Mouse (Mus musculus): ENCODE measurements around the gene Efcab8. TPM values are rescaled to one million over a fixed set of nuclear protein-coding genes. Genes with fewer than 3 reads are reported as not detected.

The Efcab8 gene
- polyA plus RNA-seq (2015; fragmentation: Nextera tagmentation; extraction: Ambion mirVana), result not detected in 2 replicates

DNA sequence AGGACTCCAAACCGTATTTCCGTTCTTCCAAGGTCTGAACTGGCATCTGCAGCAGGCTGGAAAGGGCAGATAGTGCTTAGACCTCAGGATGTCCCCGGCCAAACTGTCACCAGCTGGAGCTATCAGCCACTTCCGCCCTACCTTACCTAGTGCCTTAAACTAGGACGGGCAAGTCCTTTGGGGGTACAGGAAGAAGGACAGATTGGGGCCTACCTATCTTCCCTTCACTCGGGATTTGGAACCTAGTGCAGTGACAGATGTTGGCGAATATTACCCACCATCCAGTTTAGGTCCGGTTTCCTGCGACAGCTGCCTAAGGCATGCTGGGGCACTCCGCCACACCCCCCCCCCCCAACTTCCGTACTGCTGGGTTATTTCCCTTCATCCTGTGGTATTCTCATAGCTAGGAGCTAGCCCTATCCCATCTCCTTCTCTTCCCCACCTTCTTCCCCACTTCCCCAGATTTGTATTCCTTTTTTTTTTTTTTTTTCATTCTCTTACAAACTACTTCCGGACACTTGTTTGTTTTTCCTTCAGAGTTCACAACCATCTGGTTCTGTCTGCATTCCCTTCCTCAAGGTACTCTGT, at the start of gene Efcab8:
Gene Efcab8, plus strand, starts transcription at position 538 of the 588 bp plus-strand sequence.
- Histone ChIP-seq H3K4me1 (peaks cover 16% of the 10 kb centered on the region), H3K4me2 (peak within 1 kb of the TSS; percentile 73), H3K36me3 (peaks cover 6% of the 10 kb centered on the region; the same call in 1 of the 2 replicates), H3K9ac (peak within 1 kb of the TSS; percentile 74), H3K4me3 (peak within 1 kb of the TSS; percentile 49), H3K27me3 (replicated peaks) (no peaks in the 10 kb centered on the region), H3K27ac (replicated peaks) (no peak within 1 kb of the TSS), H3K9me3 (no peaks in the 10 kb centered on the region)
- ATAC-seq (ENCODE audit: extremely low read depth, insufficient number of reproducible peaks, low FRiP score, low TSS enrichment), result no peak
- 25% methylated on average over 12 of the region's 12 CpGs for WGBS

- Histone ChIP-seq H3K36me3 (no peaks in the 10 kb centered on the region), H3K4me3 (no peak overlapping the region), H3K4me2 (no peak overlapping the region), H3K9me3 (no peaks in the 10 kb centered on the region), H3K27me3 (replicated peaks) (no peaks in the 10 kb centered on the region), H3K27ac (replicated peaks) (no peak overlapping the region), H3K9ac (no peak overlapping the region), H3K4me1 (no peaks in the 10 kb centered on the region)
- WGBS, result 69% methylated on average over 4 of the region's 4 CpGs
- no peak for ATAC-seq (ENCODE audit: extremely low read depth, insufficient number of reproducible peaks, low FRiP score, low TSS enrichment)
These were observed 45.7 kb upstream of the Efcab8 start for GRCm38 (mm10) chr2:153734033-153734432.

- WGBS, result 9% methylated on average over 58 of the region's 58 CpGs
- peaks cover 3% of the 10 kb centered on the region for H3K36me3 ChIP-seq
These were observed 39.0 kb upstream of the Efcab8 start, which contains the start of gene Mapre1 for GRCm38 (mm10) chr2:153740500-153741436. Gene Mapre1 (plus strand): TSS chr2:153741274.

GRCm38 (mm10) chr2:153741437-153742065, 38.2 kb upstream of the Efcab8 start:
- WGBS, result under 1% methylated on average over 38 of the region's 56 CpGs
- Histone ChIP-seq H3K9ac (peak overlapping the region; percentile 97), H3K4me2 (peak overlapping the region; percentile 83), H3K27me3 (replicated peaks) (no peaks in the 10 kb centered on the region), H3K9me3 (no peaks in the 10 kb centered on the region), H3K27ac (replicated peaks) (peak overlapping the region; percentile 95), H3K4me3 (peak overlapping the region; percentile 86), H3K36me3 (peaks cover 11% of the 10 kb centered on the region), H3K4me1 (peaks cover 51% of the 10 kb centered on the region)
- peak; percentile 84 for ATAC-seq (ENCODE audit: extremely low read depth, insufficient number of reproducible peaks, low FRiP score, low TSS enrichment)

More at GRCm38 (mm10) chr2:153740500-153741436, 39.0 kb upstream of the Efcab8 start, which contains the start of gene Mapre1:
- Histone ChIP-seq H3K4me2 (peak within 1 kb of the TSS; percentile 83), H3K27me3 (replicated peaks) (no peaks in the 10 kb centered on the region), H3K27ac (replicated peaks) (peak within 1 kb of the TSS; percentile 95), H3K9me3 (no peaks in the 10 kb centered on the region), H3K9ac (peak within 1 kb of the TSS; percentile 97), H3K4me3 (peak within 1 kb of the TSS; percentile 86), H3K4me1 (peaks cover 43% of the 10 kb centered on the region)
- ATAC-seq (ENCODE audit: extremely low read depth, insufficient number of reproducible peaks, low FRiP score, low TSS enrichment), result peak; percentile 97

DNA sequence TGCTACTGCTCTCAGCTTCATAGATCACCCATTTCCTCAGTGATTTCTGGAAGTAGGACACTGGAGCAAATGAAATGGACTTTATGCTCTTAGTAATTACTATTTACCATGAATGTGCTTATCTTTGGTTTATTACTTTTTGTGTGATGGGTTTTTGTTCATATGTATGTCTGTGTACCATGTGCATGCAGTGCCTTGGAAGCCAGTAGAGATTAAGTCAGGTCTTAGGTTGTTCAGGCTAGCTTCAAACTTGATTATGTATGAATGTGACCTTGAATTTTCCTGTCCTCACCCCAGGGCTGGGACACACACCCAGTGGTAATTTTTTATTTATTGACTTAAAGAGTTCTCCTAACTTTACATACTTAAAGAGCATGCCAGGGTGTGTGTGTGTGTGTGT, 31.7 kb upstream of the Efcab8 start:
- H3K36me3 ChIP-seq, result peaks cover 47% of the 10 kb centered on the region
- H3K9me3 ChIP-seq, result no peaks in the 10 kb centered on the region
- H3K4me2 ChIP-seq, result no peak overlapping the region
- H3K4me3 ChIP-seq, result no peak overlapping the region
- H3K9ac ChIP-seq, result no peak overlapping the region
- H3K4me1 ChIP-seq, result peaks cover 69% of the 10 kb centered on the region
- no peak for ATAC-seq (ENCODE audit: extremely low read depth, insufficient number of reproducible peaks, low FRiP score, low TSS enrichment)
- no peaks in the 10 kb centered on the region for H3K27me3 ChIP-seq (replicated peaks)
- H3K27ac ChIP-seq (replicated peaks), result no peak overlapping the region

- no peak for ATAC-seq (ENCODE audit: extremely low read depth, insufficient number of reproducible peaks, low FRiP score, low TSS enrichment)
- Histone ChIP-seq H3K36me3 (peaks cover 55% of the 10 kb centered on the region), H3K27me3 (replicated peaks) (no peaks in the 10 kb centered on the region), H3K4me3 (no peak overlapping the region), H3K27ac (replicated peaks) (peak overlapping the region; percentile 51; the same call in 1 of the 2 replicates), H3K4me1 (peaks cover 45% of the 10 kb centered on the region), H3K9me3 (no peaks in the 10 kb centered on the region), H3K9ac (no peak overlapping the region), H3K4me2 (no peak overlapping the region)
- WGBS, result 65% methylated on average over 2 of the region's 2 CpGs
These were observed 29.4 kb upstream of the Efcab8 start for GRCm38 (mm10) chr2:153750363-153750762.

DNA sequence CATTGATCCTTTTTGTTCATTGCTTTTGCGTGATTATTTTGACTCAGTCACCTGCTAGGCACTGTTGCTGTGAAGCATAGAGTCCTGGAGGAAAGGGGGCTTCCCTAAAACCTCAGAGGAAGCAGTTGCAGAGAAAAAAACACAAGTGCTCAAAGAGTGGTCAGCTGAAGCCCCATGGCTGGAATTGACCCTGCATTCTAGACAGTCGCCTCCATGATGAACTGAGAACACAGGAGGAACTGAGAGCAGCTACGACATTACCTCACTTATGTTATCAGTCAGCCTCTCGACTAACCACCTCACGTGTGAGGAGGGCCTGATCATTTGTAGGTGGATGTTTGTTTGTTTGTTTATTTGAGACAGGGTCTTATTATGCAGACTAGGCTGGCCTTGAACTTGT, 17.6 kb upstream of the Efcab8 start:
- peak overlapping the region; percentile 56 for H3K27ac ChIP-seq (replicated peaks)
- 55% methylated on average over 5 of the region's 5 CpGs for WGBS

GRCm38 (mm10) chr2:153767484-153767883, 12.2 kb upstream of the Efcab8 start:
- WGBS, result 62% methylated on average over 6 of the region's 6 CpGs
- Histone ChIP-seq H3K9me3 (no peaks in the 10 kb centered on the region), H3K9ac (no peak overlapping the region), H3K27ac (replicated peaks) (no peak overlapping the region), H3K27me3 (replicated peaks) (no peaks in the 10 kb centered on the region), H3K4me3 (no peak overlapping the region), H3K4me2 (no peak overlapping the region), H3K36me3 (peaks cover 93% of the 10 kb centered on the region), H3K4me1 (no peaks in the 10 kb centered on the region)
- ATAC-seq (ENCODE audit: extremely low read depth, insufficient number of reproducible peaks, low FRiP score, low TSS enrichment), result no peak

More for the DNA sequence above, 17.6 kb upstream of the Efcab8 start:
- peaks cover 28% of the 10 kb centered on the region for H3K4me1 ChIP-seq
- no peak overlapping the region for H3K9ac ChIP-seq
- H3K36me3 ChIP-seq, result peaks cover 98% of the 10 kb centered on the region
- no peaks in the 10 kb centered on the region for H3K27me3 ChIP-seq (replicated peaks)
- no peaks in the 10 kb centered on the region for H3K9me3 ChIP-seq
- ATAC-seq (ENCODE audit: extremely low read depth, insufficient number of reproducible peaks, low FRiP score, low TSS enrichment), result no peak
- no peak overlapping the region for H3K4me2 ChIP-seq
- no peak overlapping the region for H3K4me3 ChIP-seq

- Histone ChIP-seq H3K27me3 (replicated peaks) (no peaks in the 10 kb centered on the region), H3K4me3 (no peak overlapping the region), H3K9ac (no peak overlapping the region), H3K9me3 (no peaks in the 10 kb centered on the region), H3K27ac (replicated peaks) (no peak overlapping the region), H3K36me3 (peaks cover 93% of the 10 kb centered on the region), H3K4me2 (no peak overlapping the region), H3K4me1 (no peaks in the 10 kb centered on the region)
- no peak for ATAC-seq (ENCODE audit: extremely low read depth, insufficient number of reproducible peaks, low FRiP score, low TSS enrichment)
- WGBS, result 86% methylated on average over 2 of the region's 2 CpGs
These were observed 10.8 kb upstream of the Efcab8 start for GRCm38 (mm10) chr2:153768881-153769280.

GRCm38 (mm10) chr2:153772950-153773349, 6.8 kb upstream of the Efcab8 start:
- H3K9me3 ChIP-seq, result no peaks in the 10 kb centered on the region
- no peak overlapping the region for H3K9ac ChIP-seq
- no peak overlapping the region for H3K4me3 ChIP-seq
- no peaks in the 10 kb centered on the region for H3K27me3 ChIP-seq (replicated peaks)
- H3K4me2 ChIP-seq, result no peak overlapping the region
- H3K4me1 ChIP-seq, result no peaks in the 10 kb centered on the region
- WGBS, result 91% methylated on average over 4 of the region's 4 CpGs
- peaks cover 66% of the 10 kb centered on the region for H3K36me3 ChIP-seq
- ATAC-seq (ENCODE audit: extremely low read depth, insufficient number of reproducible peaks, low FRiP score, low TSS enrichment), result no peak
- H3K27ac ChIP-seq (replicated peaks), result no peak overlapping the region

- Histone ChIP-seq H3K27ac (replicated peaks) (no peak overlapping the region), H3K9ac (no peak overlapping the region), H3K4me2 (no peak overlapping the region), H3K9me3 (no peaks in the 10 kb centered on the region), H3K27me3 (replicated peaks) (no peaks in the 10 kb centered on the region), H3K4me3 (no peak overlapping the region), H3K36me3 (peaks cover 42% of the 10 kb centered on the region), H3K4me1 (peaks cover 13% of the 10 kb centered on the region)
- ATAC-seq (ENCODE audit: extremely low read depth, insufficient number of reproducible peaks, low FRiP score, low TSS enrichment), result no peak
- 90% methylated on average over 4 of the region's 4 CpGs for WGBS
These were observed 4.3 kb upstream of the Efcab8 start for GRCm38 (mm10) chr2:153775472-153775871.

Data from heart, embryonic 13.5 days (tissue).